Mouse (Mus musculus) lung, postnatal 36 days (tissue): ENCODE results near the gene Eif5.
"Not testable (repeated sequence)": the region's sequence is repeated elsewhere in the genome, so short reads cannot be mapped to it uniquely, and the experiment has no call there.

Source experiments
- DNase-seq: peaks from one replicate; pipeline ENCODE4 v3.0.0; 2022; ENCODE audit warnings: mixed read lengths

The Eif5 gene

GRCm38 (mm10) chr12:111537796-111538291 lies at the start of gene Eif5:
Gene Eif5 (plus strand): TSS chr12:111538016.
- peak; percentile 99 for DNase-seq

GRCm38 (mm10) chr12:111489261-111489865 lies 48.5 kb upstream of the Eif5 start:
- no peak for DNase-seq

GRCm38 (mm10) chr12:111494931-111495330 lies 42.9 kb upstream of the Eif5 start:
- no peak for DNase-seq

GRCm38 (mm10) chr12:111497076-111497475 lies 40.7 kb upstream of the Eif5 start:
- DNase-seq: peak; percentile 12

- no peak for DNase-seq
Measured at GRCm38 (mm10) chr12:111499617-111500016, 38.2 kb upstream of the Eif5 start.

GRCm38 (mm10) chr12:111500725-111501124 lies 37.1 kb upstream of the Eif5 start:
- DNase-seq: no peak

GRCm38 (mm10) chr12:111503063-111503567 lies 34.7 kb upstream of the Eif5 start:
- no peak for DNase-seq

- no peak for DNase-seq
Measured at GRCm38 (mm10) chr12:111503571-111503970, 34.2 kb upstream of the Eif5 start.

GRCm38 (mm10) chr12:111504904-111505303 lies 32.9 kb upstream of the Eif5 start:
- peak; percentile 95 for DNase-seq

- no peak for DNase-seq
Measured at GRCm38 (mm10) chr12:111507001-111507400, 30.8 kb upstream of the Eif5 start.

- no peak for DNase-seq
Measured at GRCm38 (mm10) chr12:111507962-111508361, 29.9 kb upstream of the Eif5 start.

- DNase-seq: not testable (repeated sequence)
Measured at GRCm38 (mm10) chr12:111508438-111508837, 29.4 kb upstream of the Eif5 start.

GRCm38 (mm10) chr12:111512572-111513063 lies 25.2 kb upstream of the Eif5 start:
- no peak for DNase-seq

GRCm38 (mm10) chr12:111513673-111514072 lies 24.1 kb upstream of the Eif5 start:
- DNase-seq: no peak

- DNase-seq: no peak
Measured at GRCm38 (mm10) chr12:111514231-111514792, 23.5 kb upstream of the Eif5 start.

GRCm38 (mm10) chr12:111514874-111515649 lies 22.8 kb upstream of the Eif5 start:
- no peak for DNase-seq

- DNase-seq: no peak
Measured at GRCm38 (mm10) chr12:111515920-111516319, 21.9 kb upstream of the Eif5 start.

- no peak for DNase-seq
Measured at GRCm38 (mm10) chr12:111516826-111517225, 21.0 kb upstream of the Eif5 start.

GRCm38 (mm10) chr12:111517901-111518300 lies 19.9 kb upstream of the Eif5 start:
- no peak for DNase-seq

- DNase-seq: no peak
Measured at GRCm38 (mm10) chr12:111518391-111518790, 19.4 kb upstream of the Eif5 start.

- no peak for DNase-seq
Measured at GRCm38 (mm10) chr12:111519821-111520220, 18.0 kb upstream of the Eif5 start.

- no peak for DNase-seq
Measured at GRCm38 (mm10) chr12:111520994-111521393, 16.8 kb upstream of the Eif5 start.

- no peak for DNase-seq
Measured at GRCm38 (mm10) chr12:111524469-111524868, 13.3 kb upstream of the Eif5 start.
